Mouse (Mus musculus) granulocyte monocyte progenitor cell, adult 5-6 weeks (primary cell): ENCODE results near the gene Nmrk2. TPM values are rescaled to one million over a fixed set of nuclear protein-coding genes. Genes with fewer than 3 reads are reported as not detected.

Experiments used
- ATAC-seq: replicated peaks from 2 replicates; pipeline ENCODE4 v1.8.0; 2016; ENCODE audit warnings: mild to moderate bottlenecking, moderate TSS enrichment, inconsistent platforms; ENCODE audit not compliant: poor library complexity, severe bottlenecking
- total RNA-seq, 2 experiments: library from RNA; stranded (forward) in 1 of 2; stranded (reverse) in 1 of 2; fragments of 200-712, 200-1000 nt in 1 of 2; fragments of >200 nt in 1 of 2; fragmentation: Nextera tagmentation in 1 of 2; gene quantifications; 2 replicates each; pipeline ENCODE4 v1.2.3; 2014 to 2017

The Nmrk2 gene
- total RNA-seq, 2 experiments from 2014 or later, result not detected

- ATAC-seq, result peak; percentile 28
Observed at GRCm38 (mm10) chr10:81169411-81169900, 32.4 kb downstream of the Nmrk2 start.

DNA sequence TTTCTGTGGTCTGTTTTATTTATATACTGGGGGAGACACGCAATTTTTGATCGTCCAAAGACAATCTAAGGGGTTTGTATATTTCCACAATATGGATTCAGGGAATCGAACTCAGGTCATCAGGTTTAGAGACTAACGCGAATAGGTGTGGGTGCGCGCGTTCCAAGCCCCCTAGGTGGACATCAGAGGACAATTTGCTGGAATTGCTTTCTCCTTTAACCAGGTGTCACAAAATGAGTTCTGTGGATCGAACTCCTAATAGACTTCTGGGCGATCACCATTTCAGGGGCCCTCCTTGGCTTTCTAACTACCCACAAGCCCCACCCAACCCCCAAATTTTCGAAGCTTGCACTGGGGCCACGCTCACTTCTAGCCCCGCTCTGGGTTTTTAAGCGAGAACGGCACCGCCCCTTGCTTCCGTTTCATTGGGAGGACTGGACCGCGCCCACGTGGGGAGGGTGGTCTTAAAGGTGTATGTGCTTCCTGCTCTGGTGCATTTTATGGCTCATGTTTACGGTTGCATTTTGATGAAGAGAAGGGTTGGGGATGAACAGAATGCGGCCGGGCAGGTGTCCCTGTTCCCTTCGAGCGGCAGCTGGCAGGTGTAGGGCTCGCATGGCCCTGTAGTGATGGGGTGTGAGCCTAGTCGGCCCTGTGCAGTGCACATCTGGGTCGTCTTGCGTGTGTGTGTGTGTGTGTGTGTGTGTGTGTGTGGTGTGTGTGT is 33.2 kb downstream of the Nmrk2 start:
- ATAC-seq, result peak; percentile 49

DNA sequence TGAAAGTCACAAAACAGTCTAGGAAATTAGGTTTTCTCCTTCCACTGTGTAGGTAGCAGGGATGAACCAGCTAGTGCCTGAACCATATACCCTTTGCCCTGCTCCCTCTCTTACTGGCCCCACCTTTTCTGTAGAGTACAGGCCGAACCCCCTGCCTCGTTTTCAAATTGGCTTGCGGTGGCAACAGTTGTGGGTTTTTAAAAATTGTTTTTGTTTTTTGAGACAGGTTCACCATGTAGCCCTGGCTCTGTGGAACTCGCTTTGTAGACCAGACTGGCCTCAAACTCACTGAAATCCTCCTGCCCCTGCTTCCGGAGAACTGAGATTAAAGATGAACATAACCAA is 33.8 kb downstream of the Nmrk2 start:
- ATAC-seq, result peak; percentile 9; the same call in 1 of the 2 replicates

GRCm38 (mm10) chr10:81167200-81168086 is 34.4 kb downstream of the Nmrk2 start, which contains the start of gene Pias4:
Gene Pias4, minus strand, starts transcription at chr10:81167923.
- ATAC-seq, result peak; percentile 90

DNA sequence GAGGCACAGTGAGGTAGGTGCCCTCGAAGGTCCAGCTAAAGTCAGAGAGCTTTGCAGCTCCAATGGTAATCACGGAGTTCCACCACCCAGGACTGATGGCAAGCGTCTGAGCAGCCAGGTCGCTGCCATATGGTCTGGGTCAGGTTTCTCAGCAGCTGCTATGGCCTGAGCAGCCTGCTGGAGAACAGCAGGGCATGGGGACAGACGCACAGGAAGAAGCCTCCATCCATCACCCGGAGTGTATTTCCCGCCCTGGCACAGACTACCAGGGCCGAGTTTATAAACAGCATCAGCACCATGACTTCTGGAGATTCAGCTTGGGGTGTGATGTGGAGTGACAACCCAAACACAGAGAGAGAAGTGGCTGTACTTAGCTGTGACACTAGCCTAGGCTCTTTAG is 36.7 kb downstream of the Nmrk2 start:
- ATAC-seq, result no peak

DNA sequence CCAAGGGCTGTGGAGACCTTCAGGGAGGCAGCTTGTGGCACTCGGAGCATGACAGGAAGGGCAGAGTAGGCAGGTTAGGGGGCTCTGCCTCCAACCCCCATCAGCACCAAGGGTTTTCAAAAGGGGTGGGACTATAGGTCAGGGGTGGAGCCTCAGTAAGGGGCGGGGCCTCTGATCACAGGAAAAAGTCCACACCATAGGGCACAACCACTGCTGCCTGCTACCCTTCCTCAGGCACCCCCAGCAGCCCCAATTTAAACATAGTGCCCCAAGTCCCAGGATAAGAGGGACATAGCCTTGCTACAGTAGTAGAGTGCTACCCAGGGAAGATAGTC is 39.6 kb downstream of the Nmrk2 start:
- 0 out of 2 replicates have a peak, but pooled peaks have one; percentile 13 for ATAC-seq

DNA sequence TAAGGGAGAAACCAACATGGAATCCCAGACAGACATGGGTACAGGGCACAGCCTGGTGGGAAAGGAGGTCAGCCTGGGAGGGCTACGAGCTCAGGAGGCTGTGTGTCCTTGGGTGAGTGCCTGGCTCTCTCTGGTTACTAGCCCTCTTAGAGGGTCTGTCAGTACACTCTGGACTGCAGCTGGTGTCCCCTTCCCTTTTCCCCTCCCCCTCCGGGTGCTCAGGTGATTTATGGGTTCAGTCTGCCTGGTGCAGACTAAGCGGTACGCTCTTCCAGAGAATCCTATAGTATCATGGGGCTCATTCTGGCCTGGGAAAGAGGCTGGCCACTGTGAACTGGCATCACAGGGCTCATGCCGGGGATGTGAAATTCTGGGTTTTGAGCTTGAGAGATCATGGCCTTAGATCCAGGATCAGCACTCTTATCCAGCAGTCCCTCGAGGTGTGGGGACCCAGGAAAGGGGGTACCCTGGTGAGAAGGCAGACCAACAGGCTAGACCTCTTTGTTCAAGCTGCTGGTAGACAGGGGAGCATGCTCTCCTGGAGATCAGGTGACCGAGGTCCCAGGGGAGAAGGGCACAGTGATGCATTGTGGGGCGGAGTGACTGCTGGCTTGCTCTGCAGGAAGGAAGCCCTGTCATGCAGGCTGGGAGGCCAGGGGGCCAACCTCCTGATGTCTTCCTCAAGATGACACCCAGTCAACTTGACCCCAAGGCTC is 40.1 kb downstream of the Nmrk2 start:
- 0 out of 2 replicates have a peak, but pooled peaks have one; percentile 23 for ATAC-seq

DNA sequence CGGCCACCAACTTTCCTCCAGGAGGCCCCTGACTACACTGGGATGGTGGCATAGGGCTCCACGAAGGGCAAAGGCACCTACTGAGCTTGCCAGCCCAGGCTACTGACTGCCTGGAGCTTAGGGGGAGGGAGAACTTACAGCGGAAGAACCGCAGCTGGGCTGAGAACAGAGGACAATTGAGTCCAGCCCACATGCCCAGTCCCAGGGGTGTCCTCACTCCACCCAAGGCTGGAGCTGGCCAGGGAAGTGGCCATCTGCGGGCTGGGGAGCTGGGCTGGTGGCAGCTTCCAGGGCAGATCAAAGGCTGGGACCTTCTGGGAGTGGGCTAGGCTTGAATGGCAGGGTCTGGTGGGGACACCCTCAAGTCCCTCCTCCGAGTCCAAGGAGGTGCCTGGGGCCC is 47.1 kb downstream of the Nmrk2 start:
- ATAC-seq, result no peak

DNA sequence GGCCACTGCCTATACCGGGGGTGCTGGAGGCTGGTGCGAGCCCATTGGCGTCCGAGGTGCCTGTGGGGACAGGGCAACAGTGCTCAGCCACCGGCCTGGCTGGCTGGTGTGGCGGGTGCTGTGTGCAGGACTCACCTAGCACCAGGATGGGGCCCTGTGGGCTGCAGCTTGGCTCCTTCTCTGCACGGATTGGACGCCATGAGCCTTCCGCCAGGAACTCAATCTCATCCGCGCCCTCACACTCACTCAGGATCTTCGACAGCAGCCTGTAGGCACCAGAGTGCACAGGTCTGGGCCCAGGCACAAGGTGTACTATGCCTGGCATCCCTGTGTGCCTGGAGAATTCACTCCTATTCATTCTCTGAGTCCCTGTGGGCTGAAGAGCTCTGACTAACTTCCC is 47.5 kb downstream of the Nmrk2 start:
- ATAC-seq, result no peak

DNA sequence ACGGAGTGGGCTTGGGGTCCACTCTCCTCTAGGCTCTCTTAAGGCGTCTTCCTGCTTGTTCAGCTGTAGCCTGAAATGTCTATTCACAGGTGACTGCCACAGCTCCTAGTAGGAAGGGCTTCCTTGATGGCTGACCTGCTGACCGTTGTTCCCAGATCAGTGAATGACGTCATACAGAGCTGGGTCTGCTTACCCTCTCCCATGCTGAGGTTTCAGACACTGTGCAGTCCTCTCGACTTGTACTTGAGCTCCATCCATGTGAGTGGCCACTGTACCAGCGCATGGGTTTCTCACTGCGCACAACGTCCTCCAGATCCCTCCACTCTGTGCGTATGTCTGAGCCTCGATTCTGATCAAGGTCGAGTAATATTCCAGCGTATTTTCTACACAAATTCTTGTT is 49.2 kb downstream of the Nmrk2 start:
- no peak for ATAC-seq

DNA sequence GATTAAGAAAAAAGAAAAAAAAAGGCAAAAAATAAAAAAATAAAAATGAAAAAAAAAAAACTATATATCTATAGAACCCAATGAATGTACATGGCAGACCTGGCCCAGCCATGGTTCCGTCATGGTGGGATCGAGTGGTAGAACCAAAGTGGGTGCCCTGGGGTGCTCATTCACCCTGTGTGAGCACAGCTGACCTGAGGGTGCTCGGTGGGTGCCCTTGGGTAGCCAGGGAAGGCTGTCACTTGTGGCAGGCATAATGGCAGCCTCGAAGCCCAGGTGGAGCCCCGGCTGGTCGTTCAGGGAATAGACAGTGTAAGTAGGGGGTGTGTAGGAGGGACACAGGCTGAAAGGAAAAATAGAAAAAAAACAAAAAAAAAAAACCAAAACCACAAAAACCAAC is 50.6 kb downstream of the Nmrk2 start:
- no peak for ATAC-seq

Other genes starting within 250 kb of the Nmrk2 start
- gene Gng7, start 187.1 kb downstream of the Nmrk2 start, total RNA-seq (2014; fragmentation: Nextera tagmentation), result 0.30 and 1.5 TPM in 2 replicates
- gene Gng7, start 187.1 kb downstream of the Nmrk2 start, total RNA-seq (2017), result 0.09 and 0.46 TPM in 2 replicates
- gene Diras1, start 176.4 kb downstream of the Nmrk2 start, total RNA-seq (2014; fragmentation: Nextera tagmentation), result not detected in 2 replicates
- gene Diras1, start 176.4 kb downstream of the Nmrk2 start, total RNA-seq (2017), result not detected in 2 replicates
- gene Slc39a3, start 164.6 kb downstream of the Nmrk2 start, total RNA-seq (2014; fragmentation: Nextera tagmentation), result 3.1 and 5.9 TPM in 2 replicates
- gene Slc39a3, start 164.6 kb downstream of the Nmrk2 start, total RNA-seq (2017), result 4.3 and 5.3 TPM in 2 replicates
- 33.8 and 47.9 TPM in 2 replicates for gene Sgta, start 141.9 kb downstream of the Nmrk2 start, total RNA-seq (2014; fragmentation: Nextera tagmentation)
- 37.5 and 41.7 TPM in 2 replicates for gene Sgta, start 141.9 kb downstream of the Nmrk2 start, total RNA-seq (2017)
- gene Thop1, start 132.0 kb downstream of the Nmrk2 start, total RNA-seq (2014; fragmentation: Nextera tagmentation), result 23.3 and 24.4 TPM in 2 replicates
- 24.7 and 26.3 TPM in 2 replicates for gene Thop1, start 132.0 kb downstream of the Nmrk2 start, total RNA-seq (2017)
- gene Creb3l3, start 103.2 kb downstream of the Nmrk2 start, total RNA-seq (2014; fragmentation: Nextera tagmentation), result 0.43 TPM in 1 of 2 replicates, not detected in the other
- gene Creb3l3, start 103.2 kb downstream of the Nmrk2 start, total RNA-seq (2017), result 0.86 and 1.3 TPM in 2 replicates
- gene Map2k2, start 96.1 kb downstream of the Nmrk2 start, total RNA-seq (2014; fragmentation: Nextera tagmentation), result 35.0 and 72.7 TPM in 2 replicates
- gene Map2k2, start 96.1 kb downstream of the Nmrk2 start, total RNA-seq (2017), result 46.7 and 50.8 TPM in 2 replicates
- 16.1 and 20.6 TPM in 2 replicates for gene Zbtb7a, start 66.8 kb downstream of the Nmrk2 start, total RNA-seq (2014; fragmentation: Nextera tagmentation)
- gene Zbtb7a, start 66.8 kb downstream of the Nmrk2 start, total RNA-seq (2017), result 7.1 and 8.0 TPM in 2 replicates
- gene Pias4, start 34.1 kb downstream of the Nmrk2 start, total RNA-seq (2014; fragmentation: Nextera tagmentation), result 6.3 and 22.9 TPM in 2 replicates
- gene Pias4, start 34.1 kb downstream of the Nmrk2 start, total RNA-seq (2017), result 7.8 and 8.1 TPM in 2 replicates
- gene Eef2, start 25.4 kb downstream of the Nmrk2 start, total RNA-seq (2014; fragmentation: Nextera tagmentation), result 843 and 1,029 TPM in 2 replicates
- gene Eef2, start 25.4 kb downstream of the Nmrk2 start, total RNA-seq (2017), result 1,504 and 1,576 TPM in 2 replicates
- 25.7 and 40.8 TPM in 2 replicates for gene Dapk3, start 19.0 kb downstream of the Nmrk2 start, total RNA-seq (2014; fragmentation: Nextera tagmentation)
- gene Dapk3, start 19.0 kb downstream of the Nmrk2 start, total RNA-seq (2017), result 20.5 and 33.0 TPM in 2 replicates
- not detected in 2 replicates for gene 4930442H23Rik, start 18.2 kb downstream of the Nmrk2 start, total RNA-seq (2014; fragmentation: Nextera tagmentation)
- gene 4930442H23Rik, start 18.2 kb downstream of the Nmrk2 start, total RNA-seq (2017), result not detected in 2 replicates
- gene Atcay, start 28.8 kb upstream of the Nmrk2 start, total RNA-seq (2014; fragmentation: Nextera tagmentation), result not detected in 2 replicates
- not detected in 2 replicates for gene Atcay, start 28.8 kb upstream of the Nmrk2 start, total RNA-seq (2017)
- not detected in 2 replicates for gene Zfr2, start 31.1 kb upstream of the Nmrk2 start, total RNA-seq (2014; fragmentation: Nextera tagmentation)
- gene Zfr2, start 31.1 kb upstream of the Nmrk2 start, total RNA-seq (2017), result 0.13 TPM in 1 of 2 replicates, not detected in the other
- 16.8 and 35.6 TPM in 2 replicates for gene Matk, start 50.9 kb upstream of the Nmrk2 start, total RNA-seq (2014; fragmentation: Nextera tagmentation)
- 39.1 and 43.9 TPM in 2 replicates for gene Matk, start 50.9 kb upstream of the Nmrk2 start, total RNA-seq (2017)
- 94.0 and 105 TPM in 2 replicates for gene Mrpl54, start 64.9 kb upstream of the Nmrk2 start, total RNA-seq (2014; fragmentation: Nextera tagmentation)
- 161 and 185 TPM in 2 replicates for gene Mrpl54, start 64.9 kb upstream of the Nmrk2 start, total RNA-seq (2017)
- 19.7 and 29.1 TPM in 2 replicates for gene Apba3, start 64.9 kb upstream of the Nmrk2 start, total RNA-seq (2014; fragmentation: Nextera tagmentation)
- 14.2 and 19.9 TPM in 2 replicates for gene Apba3, start 64.9 kb upstream of the Nmrk2 start, total RNA-seq (2017)
- gene Tjp3, start 89.5 kb upstream of the Nmrk2 start, total RNA-seq (2014; fragmentation: Nextera tagmentation), result 1.0 and 8.4 TPM in 2 replicates
- 1.3 and 6.2 TPM in 2 replicates for gene Tjp3, start 89.5 kb upstream of the Nmrk2 start, total RNA-seq (2017)
- gene Pip5k1c, start 90.9 kb upstream of the Nmrk2 start, total RNA-seq (2014; fragmentation: Nextera tagmentation), result 32.4 and 42.7 TPM in 2 replicates
- 24.7 and 32.7 TPM in 2 replicates for gene Pip5k1c, start 90.9 kb upstream of the Nmrk2 start, total RNA-seq (2017)
- 16.2 and 16.3 TPM in 2 replicates for gene Cactin, start 119.1 kb upstream of the Nmrk2 start, total RNA-seq (2014; fragmentation: Nextera tagmentation)
- gene Cactin, start 119.1 kb upstream of the Nmrk2 start, total RNA-seq (2017), result 19.4 and 26.5 TPM in 2 replicates
- gene Tbxa2r, start 126.7 kb upstream of the Nmrk2 start, total RNA-seq (2014; fragmentation: Nextera tagmentation), result not detected in 2 replicates
- 0.09 TPM in 1 of 2 replicates, not detected in the other for gene Tbxa2r, start 126.7 kb upstream of the Nmrk2 start, total RNA-seq (2017)
- not detected in 2 replicates for gene Gipc3, start 141.2 kb upstream of the Nmrk2 start, total RNA-seq (2014; fragmentation: Nextera tagmentation)
- not detected in 2 replicates for gene Gipc3, start 141.2 kb upstream of the Nmrk2 start, total RNA-seq (2017)
- 19.1 and 43.4 TPM in 2 replicates for gene Hmg20b, start 148.4 kb upstream of the Nmrk2 start, total RNA-seq (2014; fragmentation: Nextera tagmentation)
- gene Hmg20b, start 148.4 kb upstream of the Nmrk2 start, total RNA-seq (2017), result 29.8 and 35.5 TPM in 2 replicates
- gene Mfsd12, start 155.4 kb upstream of the Nmrk2 start, total RNA-seq (2014; fragmentation: Nextera tagmentation), result 12.0 and 17.5 TPM in 2 replicates
- 10.8 and 11.5 TPM in 2 replicates for gene Mfsd12, start 155.4 kb upstream of the Nmrk2 start, total RNA-seq (2017)
- not detected in 2 replicates for gene 4930404N11Rik, start 163.8 kb upstream of the Nmrk2 start, total RNA-seq (2014; fragmentation: Nextera tagmentation)
- gene 4930404N11Rik, start 163.8 kb upstream of the Nmrk2 start, total RNA-seq (2017), result 0.10 and 0.26 TPM in 2 replicates
- gene Fzr1, start 176.5 kb upstream of the Nmrk2 start, total RNA-seq (2014; fragmentation: Nextera tagmentation), result 14.8 and 17.0 TPM in 2 replicates
- gene Fzr1, start 176.5 kb upstream of the Nmrk2 start, total RNA-seq (2017), result 13.5 and 15.3 TPM in 2 replicates
- 12.2 and 34.9 TPM in 2 replicates for gene Dohh, start 182.4 kb upstream of the Nmrk2 start, total RNA-seq (2014; fragmentation: Nextera tagmentation)
- gene Dohh, start 182.4 kb upstream of the Nmrk2 start, total RNA-seq (2017), result 41.8 and 46.2 TPM in 2 replicates
- 4.0 TPM in 1 of 2 replicates, not detected in the other for gene Gm48551, start 182.4 kb upstream of the Nmrk2 start, total RNA-seq (2014; fragmentation: Nextera tagmentation)
- gene Gm48551, start 182.4 kb upstream of the Nmrk2 start, total RNA-seq (2017), result 0.30 TPM in 1 of 2 replicates, not detected in the other
- gene Gm48552, start 187.0 kb upstream of the Nmrk2 start, total RNA-seq (2014; fragmentation: Nextera tagmentation), result 2.2 TPM in 1 of 2 replicates, not detected in the other
- gene Gm48552, start 187.0 kb upstream of the Nmrk2 start, total RNA-seq (2017), result not detected in 2 replicates
- 37.5 and 43.6 TPM in 2 replicates for gene Smim24, start 191.0 kb upstream of the Nmrk2 start, total RNA-seq (2014; fragmentation: Nextera tagmentation)
- 11.5 and 13.3 TPM in 2 replicates for gene Smim24, start 191.0 kb upstream of the Nmrk2 start, total RNA-seq (2017)